Mouse (Mus musculus) MEL-GATA-1-ER (cell line): Measurements from ENCODE around the gene Sprr2f.

Source experiments
- DNase-seq: peaks from one replicate; pipeline ENCODE4 v3.0.0-alpha.2; 2012; ENCODE audit warnings: low read depth; ENCODE audit errors: extremely low read depth

Gene Sprr2f

GRCm38 (mm10) chr3:92364887-92365286 is at the start of gene Sprr2f:
Gene Sprr2f, plus strand, starts transcription at chr3:92365187.
- no peak for DNase-seq

GRCm38 (mm10) chr3:92316320-92316719 is 48.7 kb upstream of the Sprr2f start, which contains the start of gene Sprr2b:
Gene Sprr2b, plus strand, starts transcription at chr3:92316620.
- DNase-seq = no peak

GRCm38 (mm10) chr3:92317384-92317783 is 47.6 kb upstream of the Sprr2f start:
- DNase-seq = no peak

GRCm38 (mm10) chr3:92336278-92336677 is 28.7 kb upstream of the Sprr2f start:
- DNase-seq = no peak

GRCm38 (mm10) chr3:92338840-92339239 is 26.1 kb upstream of the Sprr2f start, which contains the start of gene Sprr2d:
Gene Sprr2d, plus strand, starts transcription at chr3:92339140.
- no peak for DNase-seq

- DNase-seq = no peak
These were observed 13.1 kb upstream of the Sprr2f start, which contains the start of gene Sprr2e for GRCm38 (mm10) chr3:92351843-92352242. Gene Sprr2e, plus strand, starts transcription at chr3:92352143.

GRCm38 (mm10) chr3:92361619-92362018 is 3.4 kb upstream of the Sprr2f start:
- DNase-seq = no peak

- no peak for DNase-seq
These were observed 8.6 kb downstream of the Sprr2f start for GRCm38 (mm10) chr3:92373613-92374012.

- no peak for DNase-seq
These were observed 20.4 kb downstream of the Sprr2f start, which contains the start of gene Sprr2h for GRCm38 (mm10) chr3:92385385-92385784. Gene Sprr2h, plus strand, starts transcription at chr3:92385685.

- DNase-seq = no peak
These were observed 29.3 kb downstream of the Sprr2f start for GRCm38 (mm10) chr3:92394301-92394700.

- DNase-seq = no peak
These were observed 42.7 kb downstream of the Sprr2f start, which contains the start of gene Sprr2i for GRCm38 (mm10) chr3:92407691-92408090. Gene Sprr2i, plus strand, starts transcription at chr3:92407991.
